Mouse (Mus musculus) liver, postnatal 0 days (tissue): ENCODE data around the gene Hipk2.

Experiments
- CTCF ChIP-seq: sonication (generic); IDR thresholded peaks from 2 replicates; pipeline ENCODE4 v1.5.1; 2016; ENCODE audit warnings: antibody characterized with exemption, low read depth
- EP300 ChIP-seq: IDR thresholded peaks from 2 replicates; pipeline ENCODE4 v1.6.1; 2016; ENCODE audit warnings: antibody characterized with exemption, low read depth, mild to moderate bottlenecking

DNA sequence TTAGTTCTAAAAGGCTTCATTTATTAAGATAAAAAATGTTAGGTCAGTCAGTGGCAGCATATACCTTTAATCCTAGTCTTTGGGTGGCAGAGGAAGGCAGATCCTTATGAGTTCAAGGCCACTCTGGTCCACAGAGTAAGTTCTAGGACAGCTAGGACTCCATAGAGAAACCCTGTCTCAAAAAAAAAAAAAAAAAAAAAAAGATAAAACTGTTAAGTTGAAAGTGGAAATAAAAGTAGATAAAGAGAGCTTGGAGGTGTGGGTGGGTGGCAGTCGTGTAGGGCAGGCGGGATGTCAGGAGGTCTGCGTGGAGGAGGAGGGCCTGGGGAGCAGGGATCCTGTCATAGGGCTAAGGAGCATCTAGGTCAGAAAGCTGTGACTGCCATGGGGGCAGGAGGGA is 204.0 kb downstream of the Hipk2 start:
- TF ChIP-seq CTCF (no peak), EP300 (no peak)
